Mouse (Mus musculus) intestine, embryonic 16.5 days (tissue): ENCODE measurements around the gene BC028528. TPM values are rescaled to one million over a fixed set of nuclear protein-coding genes. Genes with fewer than 3 reads are reported as not detected.
A peak's percentile ranks its signal among the peaks of the same experiment; 100 is the strongest.

ENCODE experiments used
- ATAC-seq: fragments of 200-750 bp; cut with Nextera tagmentation; 2 replicates; pipeline ENCODE4 v1.8.0; 2017; ENCODE audit warnings: moderate TSS enrichment, moderate library complexity
- H3K27ac ChIP-seq: fragments of 300-500 bp; sonication (generic); 2 replicates; pipeline ENCODE4 v1.5.1; 2014; ENCODE audit warnings: mild to moderate bottlenecking, low read length
- H3K27me3 ChIP-seq: fragments of 300-500 bp; sonication (generic); replicated peaks from 2 replicates; pipeline ENCODE4 v1.6.1; 2014; ENCODE audit warnings: low read length, control low read depth, mixed read lengths; ENCODE audit not compliant: control insufficient read depth, insufficient read depth
- H3K36me3 ChIP-seq: fragments of 300-500 bp; sonication (generic); 2 replicates; pipeline ENCODE4 v1.6.1; 2014; ENCODE audit warnings: low read length, control low read depth; ENCODE audit not compliant: control insufficient read depth, insufficient read depth
- H3K4me1 ChIP-seq: fragments of 300-500 bp; sonication (generic); 2 replicates; pipeline ENCODE4 v1.6.1; 2014; ENCODE audit warnings: low read length, control low read depth, mixed read lengths; ENCODE audit not compliant: control insufficient read depth, insufficient read depth
- H3K4me2 ChIP-seq: fragments of 300-500 bp; sonication (generic); 2 replicates; pipeline ENCODE4 v1.6.1; 2014; ENCODE audit warnings: low read depth, low read length, control low read depth
- H3K4me3 ChIP-seq: fragments of 300-500 bp; sonication (generic); 2 replicates; pipeline ENCODE4 v1.5.1; 2014; ENCODE audit warnings: mild to moderate bottlenecking, low read length
- H3K9ac ChIP-seq: fragments of 300-500 bp; sonication (generic); 2 replicates; pipeline ENCODE4 v1.6.1; 2014; ENCODE audit warnings: low read depth, low read length
- H3K9me3 ChIP-seq: fragments of 300-500 bp; sonication (generic); 2 replicates; pipeline ENCODE4 v1.6.1; 2016; ENCODE audit warnings: low read length, control low read depth; ENCODE audit not compliant: control insufficient read depth
- WGBS: fragments of 180-500 bp; shearing (Covaris S2); extraction: QIAGEN DNeasy Blood & Tissue Kit; methylation state at CpG from one replicate; pipeline ENCODE4 v1.1.7; 2014; 5-methylcytosine and 5-hydroxymethylcytosine counted together
- polyA plus RNA-seq: library from polyadenylated mRNA; unstranded; fragments of >200 nt; fragmentation: Nextera tagmentation; extraction: Ambion mirVana; gene quantifications from 2 replicates; pipeline ENCODE4 v1.2.1, GENCODE M21; 2015

Gene BC028528
- polyA plus RNA-seq, 1 experiment from 2014 or later: 19.8 TPM

DNA sequence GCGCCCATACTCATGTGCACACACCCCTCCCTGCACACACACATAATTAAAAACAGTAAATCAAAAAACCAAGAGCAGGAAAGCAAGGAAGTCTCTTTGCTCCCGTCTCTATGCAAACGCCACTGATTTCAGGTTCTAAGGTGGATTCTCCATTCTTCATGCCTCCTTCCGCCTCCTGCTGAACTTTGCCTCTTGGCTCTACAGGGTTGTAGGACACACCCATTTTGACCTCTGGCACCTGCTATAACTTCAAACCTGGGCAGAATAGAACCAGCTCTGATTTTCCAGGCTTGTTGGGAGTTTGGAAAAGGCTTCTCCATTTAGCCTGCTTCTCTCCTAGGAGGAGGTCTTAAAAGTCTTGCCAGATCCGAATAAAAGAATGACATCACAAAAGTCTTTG, 7.4 kb downstream of the BC028528 start:
- 77% methylated on average over 5 of the region's 5 CpGs for WGBS
- Histone ChIP-seq H3K27me3 (no peaks in the 10 kb centered on the region), H3K36me3 (no peaks in the 10 kb centered on the region), H3K27ac (peak overlapping the region; percentile 60), H3K4me2 (0 out of 2 replicates have a peak overlapping the region, but pooled peaks have one; percentile 24), H3K4me1 (peaks cover 10% of the 10 kb centered on the region), H3K9me3 (no peaks in the 10 kb centered on the region), H3K4me3 (no peak overlapping the region), H3K9ac (no peak overlapping the region)
- ATAC-seq: peak; percentile 28; the same call in 1 of the 2 replicates

DNA sequence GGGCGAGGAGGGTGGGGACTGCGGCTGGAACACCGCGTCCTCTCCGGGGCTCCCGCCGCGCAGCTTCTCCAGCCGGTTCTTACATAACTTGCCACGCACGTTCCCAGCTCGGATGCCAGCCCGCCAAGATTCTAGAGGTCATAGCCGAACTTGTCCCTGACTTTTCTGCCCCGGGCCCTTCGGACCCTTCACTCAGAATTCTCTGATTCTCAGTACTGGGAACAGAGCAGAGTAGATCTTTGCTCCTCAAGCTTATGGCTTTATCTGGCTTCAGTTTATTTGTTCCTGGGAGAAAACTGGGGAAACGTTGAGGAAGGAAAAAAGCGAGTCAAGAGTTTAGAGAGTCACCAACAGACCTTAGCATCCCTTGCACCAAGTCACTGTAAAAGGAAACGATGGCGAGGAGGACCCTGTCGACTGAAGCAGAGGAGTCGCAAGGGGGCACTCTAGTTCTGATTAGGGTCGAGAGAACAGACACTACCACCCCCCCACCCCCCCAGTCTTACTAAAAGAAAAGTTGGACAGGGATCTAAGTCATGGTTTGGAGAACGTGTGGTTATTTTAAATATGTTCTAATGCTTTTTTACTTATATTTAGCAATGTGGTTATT, 8.9 kb downstream of the BC028528 start:
- peaks cover 10% of the 10 kb centered on the region for H3K4me1 ChIP-seq
- peak overlapping the region; percentile 61 for H3K4me3 ChIP-seq
- H3K36me3 ChIP-seq: no peaks in the 10 kb centered on the region
- WGBS: 1% methylated on average over 24 of the region's 24 CpGs
- H3K4me2 ChIP-seq: peak overlapping the region; percentile 98
- H3K9me3 ChIP-seq: no peaks in the 10 kb centered on the region
- H3K27me3 ChIP-seq: no peaks in the 10 kb centered on the region
- H3K9ac ChIP-seq: peak overlapping the region; percentile 45
- ATAC-seq: no peak
- peak overlapping the region; percentile 65 for H3K27ac ChIP-seq

DNA sequence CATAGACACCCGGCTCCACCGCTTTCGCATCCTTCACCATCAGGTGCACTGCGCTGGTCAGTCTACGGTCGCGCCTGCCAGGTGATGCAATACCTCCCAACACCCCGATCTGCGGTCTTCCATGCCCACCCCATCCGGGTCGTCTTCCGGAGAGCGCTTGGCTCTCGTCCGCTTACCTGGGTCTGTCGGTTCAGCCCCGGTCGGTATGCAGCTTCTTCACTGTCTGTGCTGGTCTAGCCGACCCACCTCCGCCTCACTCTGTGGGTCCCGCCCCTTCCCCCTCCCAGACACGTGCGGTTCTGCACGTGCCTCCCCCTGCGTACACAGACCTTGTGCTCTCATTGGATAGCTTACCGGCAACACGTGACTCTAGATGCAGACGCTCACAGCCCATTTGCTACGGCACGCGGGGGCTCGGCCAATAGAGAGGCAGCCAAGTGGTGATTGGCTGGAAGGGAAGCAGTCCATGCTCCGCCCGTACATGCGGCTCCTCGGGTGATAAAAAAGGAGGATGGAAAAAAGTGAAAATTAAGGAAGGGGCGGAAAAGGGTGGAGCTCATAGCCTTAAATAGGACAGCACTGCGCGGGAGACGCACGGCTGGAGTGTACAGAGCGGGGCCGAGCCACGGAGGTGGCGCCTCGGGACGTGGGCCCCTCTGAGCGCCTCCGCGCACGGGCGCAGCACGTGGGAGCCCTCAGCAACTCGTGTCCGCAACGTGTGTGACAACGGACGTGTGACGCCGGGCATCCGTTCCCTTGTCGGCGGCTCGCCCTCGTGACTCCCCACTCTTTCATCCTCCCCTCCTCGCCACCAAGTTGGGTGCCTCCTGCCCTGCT, 9.6 kb downstream of the BC028528 start, which contains the start of gene Ciart:
Gene Ciart, minus strand, starts transcription at position 273 of the 837 bp plus-strand sequence.
- peak within 1 kb of the TSS; percentile 98 for H3K4me2 ChIP-seq
- peak within 1 kb of the TSS; percentile 61 for H3K4me3 ChIP-seq
- peaks cover 10% of the 10 kb centered on the region for H3K4me1 ChIP-seq
- peak; percentile 98 for ATAC-seq
- WGBS: under 1% methylated on average over 66 of the region's 66 CpGs
- peak within 1 kb of the TSS; percentile 65 for H3K9ac ChIP-seq
- H3K27me3 ChIP-seq: no peaks in the 10 kb centered on the region
- no peaks in the 10 kb centered on the region for H3K36me3 ChIP-seq
- no peaks in the 10 kb centered on the region for H3K9me3 ChIP-seq
- peak within 1 kb of the TSS; percentile 65 for H3K27ac ChIP-seq

DNA sequence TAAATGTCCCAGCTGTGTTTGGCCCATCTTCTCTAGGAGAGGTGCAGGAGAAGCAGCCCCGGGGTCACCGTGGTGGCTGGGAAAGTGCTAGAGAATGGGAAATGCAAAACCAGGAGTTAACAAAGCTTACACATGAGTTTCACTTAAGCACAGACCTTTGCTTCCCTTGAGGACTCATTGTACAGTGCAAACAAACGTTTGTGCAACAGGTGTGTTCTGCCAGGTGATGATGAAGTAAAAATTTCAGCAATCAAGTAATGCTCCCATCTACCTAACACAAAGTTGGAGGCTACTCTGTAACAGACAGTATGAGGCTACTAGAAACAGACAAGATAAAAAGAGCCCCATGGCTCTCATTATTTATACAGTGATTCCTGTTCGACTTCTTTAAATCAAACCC, 12.7 kb downstream of the BC028528 start:
- WGBS: 87% methylated on average over 4 of the region's 4 CpGs

DNA sequence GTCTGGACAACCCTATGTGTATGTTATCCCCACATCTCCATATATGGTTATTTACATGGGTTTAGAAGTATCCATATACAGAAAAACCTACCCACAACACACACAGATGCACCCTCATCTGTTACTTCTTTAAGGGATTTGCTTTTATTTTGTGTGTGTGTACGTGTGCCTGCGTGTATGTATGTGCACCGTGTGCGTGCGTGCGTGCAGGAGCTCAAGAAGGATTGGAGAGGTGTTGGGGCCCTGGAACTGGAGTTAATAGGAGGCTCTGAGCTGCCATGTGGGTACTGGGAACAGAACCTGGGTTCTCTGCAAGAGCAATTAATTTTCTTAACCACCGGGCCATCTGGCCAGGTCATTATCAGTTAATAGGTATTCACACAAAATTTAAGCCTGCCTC, 19.8 kb downstream of the BC028528 start:
- H3K4me3 ChIP-seq: peak overlapping the region; percentile 72
- 68% methylated on average over 7 of the region's 7 CpGs for WGBS
- peaks cover 8% of the 10 kb centered on the region; the same call in 1 of the 2 replicates for H3K4me1 ChIP-seq
- H3K9ac ChIP-seq: peak overlapping the region; percentile 90
- H3K4me2 ChIP-seq: peak overlapping the region; percentile 54
- H3K27me3 ChIP-seq: no peaks in the 10 kb centered on the region
- no peak overlapping the region for H3K27ac ChIP-seq
- H3K36me3 ChIP-seq: no peaks in the 10 kb centered on the region
- no peaks in the 10 kb centered on the region for H3K9me3 ChIP-seq
- no peak for ATAC-seq

More for the DNA sequence above, 12.7 kb downstream of the BC028528 start:
- Histone ChIP-seq H3K27ac (no peak overlapping the region), H3K36me3 (no peaks in the 10 kb centered on the region), H3K4me1 (peaks cover 10% of the 10 kb centered on the region), H3K9ac (no peak overlapping the region), H3K4me2 (no peak overlapping the region), H3K9me3 (no peaks in the 10 kb centered on the region), H3K4me3 (no peak overlapping the region), H3K27me3 (no peaks in the 10 kb centered on the region)
- no peak for ATAC-seq

DNA sequence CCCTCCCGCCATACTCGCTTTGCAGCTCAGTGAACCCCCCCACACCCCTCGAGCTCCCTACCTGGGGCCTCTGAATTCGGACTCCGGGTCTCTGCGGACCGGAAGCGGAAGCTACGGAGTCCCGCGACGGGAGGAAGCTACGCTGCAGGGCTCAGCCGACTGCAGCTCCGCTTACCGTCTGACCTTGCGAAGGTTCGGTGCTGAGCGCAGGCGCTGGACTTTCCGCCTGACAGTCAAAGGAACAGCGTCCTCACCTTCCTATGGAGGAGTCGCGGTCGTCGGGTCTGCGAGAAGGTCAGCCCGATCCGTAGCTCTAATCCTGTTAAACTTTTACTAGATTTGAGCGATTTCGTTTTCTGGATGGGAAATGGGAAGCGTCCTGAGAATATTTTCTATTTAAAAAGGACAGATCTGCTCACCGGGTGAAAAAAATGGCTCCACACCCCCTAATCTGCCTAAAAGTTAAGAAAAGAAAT, 20.4 kb downstream of the BC028528 start, which contains the start of gene Mrps21:
Gene Mrps21, minus strand, starts transcription at position 128 of the 476 bp plus-strand sequence.
- H3K9me3 ChIP-seq: no peaks in the 10 kb centered on the region
- H3K27ac ChIP-seq: peak within 1 kb of the TSS; percentile 90
- H3K4me1 ChIP-seq: peaks cover 8% of the 10 kb centered on the region; the same call in 1 of the 2 replicates
- peak within 1 kb of the TSS; percentile 72 for H3K4me3 ChIP-seq
- H3K4me2 ChIP-seq: peak within 1 kb of the TSS; percentile 54
- no peaks in the 10 kb centered on the region for H3K36me3 ChIP-seq
- no peaks in the 10 kb centered on the region for H3K27me3 ChIP-seq
- H3K9ac ChIP-seq: peak within 1 kb of the TSS; percentile 90
- peak; percentile 98 for ATAC-seq
- under 1% methylated on average over 33 of the region's 33 CpGs for WGBS

DNA sequence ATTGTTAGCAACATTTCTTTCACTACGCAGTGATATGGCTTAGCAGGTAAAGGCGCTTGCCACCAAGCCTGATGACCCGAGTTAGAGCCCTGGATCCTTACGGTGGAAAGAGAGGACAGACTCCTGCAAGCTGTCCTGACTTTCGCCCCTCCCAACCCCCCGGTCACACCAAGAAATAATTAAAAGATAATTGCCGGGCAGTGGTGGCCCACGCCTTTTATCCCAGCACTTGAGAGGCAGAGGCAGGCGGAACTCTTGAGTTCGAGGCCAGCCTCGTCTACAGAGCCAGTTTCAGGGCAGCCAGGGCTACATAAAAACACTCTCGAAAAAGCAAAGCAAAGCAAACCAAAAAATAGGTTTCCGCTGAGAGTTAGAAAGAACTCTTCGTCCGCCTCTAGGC, 20.8 kb downstream of the BC028528 start:
- peak overlapping the region; percentile 54 for H3K4me2 ChIP-seq
- H3K27me3 ChIP-seq: no peaks in the 10 kb centered on the region
- H3K4me1 ChIP-seq: peaks cover 8% of the 10 kb centered on the region; the same call in 1 of the 2 replicates
- no peaks in the 10 kb centered on the region for H3K9me3 ChIP-seq
- peak overlapping the region; percentile 90 for H3K27ac ChIP-seq
- H3K36me3 ChIP-seq: no peaks in the 10 kb centered on the region
- WGBS: 4% methylated on average over 15 of the region's 15 CpGs
- H3K4me3 ChIP-seq: peak overlapping the region; percentile 72
- H3K9ac ChIP-seq: peak overlapping the region; percentile 90
- peak; percentile 57 for ATAC-seq

DNA sequence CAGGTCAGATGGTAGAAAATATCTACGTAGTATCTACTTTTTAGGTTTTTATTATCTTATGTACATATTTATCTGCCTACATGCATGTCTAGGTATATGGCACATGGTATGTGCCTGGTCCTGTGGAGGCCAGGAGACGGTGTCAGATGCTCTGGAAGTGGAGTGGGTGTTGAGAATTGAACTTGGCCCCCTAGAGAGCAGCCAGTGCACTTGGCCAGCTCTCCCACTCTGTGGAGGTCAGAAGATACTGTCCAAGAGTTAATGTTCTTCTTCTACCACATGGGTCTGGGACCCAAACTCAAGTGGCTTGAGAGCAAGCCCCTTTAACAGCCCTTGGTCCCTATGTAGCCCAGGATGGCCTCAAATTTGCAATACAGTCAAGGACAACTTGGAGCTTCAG, 24.4 kb downstream of the BC028528 start:
- 93% methylated on average over 2 of the region's 2 CpGs for WGBS
- H3K36me3 ChIP-seq: no peaks in the 10 kb centered on the region
- no peaks in the 10 kb centered on the region for H3K27me3 ChIP-seq
- H3K4me1 ChIP-seq: peaks cover 8% of the 10 kb centered on the region; the same call in 1 of the 2 replicates
- H3K9ac ChIP-seq: no peak overlapping the region
- H3K4me3 ChIP-seq: no peak overlapping the region
- H3K4me2 ChIP-seq: no peak overlapping the region
- H3K9me3 ChIP-seq: no peaks in the 10 kb centered on the region
- no peak overlapping the region for H3K27ac ChIP-seq
- ATAC-seq: no peak

DNA sequence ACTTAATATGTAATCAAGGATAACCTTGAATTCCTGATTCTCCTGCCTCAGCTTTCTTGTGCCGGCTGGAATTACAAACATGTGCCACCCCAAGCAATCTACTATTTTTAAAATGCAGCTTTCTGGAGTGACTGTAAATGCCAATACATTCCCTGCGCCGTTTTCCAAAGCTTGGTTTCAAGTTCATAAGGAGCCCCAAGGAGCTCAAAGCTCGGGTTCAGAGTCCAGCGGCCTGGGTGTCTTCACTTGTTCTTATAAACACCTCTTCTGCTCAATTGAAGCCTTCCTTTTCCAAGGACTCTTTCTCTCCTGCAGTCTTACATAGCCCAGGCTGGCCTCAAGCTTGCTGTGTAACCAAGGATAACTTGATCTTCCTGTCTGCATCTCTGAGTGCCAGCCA, 25.7 kb downstream of the BC028528 start:
- Histone ChIP-seq H3K36me3 (peaks cover 3% of the 10 kb centered on the region; the same call in 1 of the 2 replicates), H3K4me2 (no peak overlapping the region), H3K4me3 (no peak overlapping the region), H3K9me3 (no peaks in the 10 kb centered on the region), H3K27ac (no peak overlapping the region), H3K9ac (no peak overlapping the region), H3K27me3 (no peaks in the 10 kb centered on the region), H3K4me1 (peaks cover 6% of the 10 kb centered on the region; the same call in 1 of the 2 replicates)
- no peak for ATAC-seq
- WGBS: 85% methylated on average over 5 of the region's 5 CpGs
